Mouse (Mus musculus): ENCODE data around the gene Ccdc158. TPM values are rescaled to one million over a fixed set of nuclear protein-coding genes. Genes with fewer than 3 reads are reported as not detected.

Ccdc158 gene
- polyA plus RNA-seq, 2 experiments, result 0.09 to 0.21 TPM

DNA sequence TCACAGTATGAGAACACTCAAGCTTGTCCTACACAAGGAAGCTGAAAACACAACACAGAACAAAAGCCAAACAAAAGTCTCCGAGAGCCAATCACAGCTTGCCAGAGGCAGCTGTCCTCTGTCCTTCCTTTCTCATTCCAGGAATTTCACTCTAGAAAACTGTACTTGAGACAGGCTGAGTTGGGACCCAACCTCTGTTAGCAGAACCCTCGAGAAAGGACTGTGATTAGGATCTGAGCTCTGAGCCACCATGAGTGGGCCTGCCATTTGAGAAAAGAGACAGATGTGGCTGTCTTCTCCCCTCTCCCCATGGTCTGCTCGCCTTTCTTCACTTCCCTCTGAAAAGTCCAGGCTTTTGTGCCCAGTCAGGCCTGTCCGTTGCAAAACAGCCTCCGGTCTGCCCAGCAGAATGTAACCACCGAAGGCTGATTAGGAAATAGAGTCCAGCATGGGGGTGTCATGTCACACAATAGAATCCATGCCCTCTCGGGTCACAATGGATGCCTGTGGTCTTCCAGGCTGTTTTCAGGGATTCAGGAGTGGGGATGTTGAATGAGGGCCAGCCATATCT lies 32.9 kb upstream of the Ccdc158 start:
- no peak for ATAC-seq (ENCODE audit: insufficient read depth)
- no peaks in the 10 kb centered on the region for H3K4me1 ChIP-seq (replicated peaks; ENCODE audit: control insufficient read depth in 2 of 2, insufficient read depth in 2 of 2, low read length in 1 of 2)
- H3K36me3 ChIP-seq (replicated peaks; ENCODE audit: control insufficient read depth, insufficient read depth, low read depth), result no peaks in the 10 kb centered on the region
- no peak overlapping the region for H3K4me3 ChIP-seq (ENCODE audit: insufficient read depth in 1 of 2, low read depth in 2 of 2, low read length in 2 of 2)
- no peaks in the 10 kb centered on the region for H3K27me3 ChIP-seq (ENCODE audit: control insufficient read depth, insufficient read depth, low read length)
- no peak overlapping the region for H3K9ac ChIP-seq (replicated peaks)
- H3K9me3 ChIP-seq (ENCODE audit: control insufficient read depth, low read length), result no peaks in the 10 kb centered on the region
- 32% methylated on average over 7 of the region's 7 CpGs for WGBS (ENCODE audit: insufficient replicate concordance)
- TF ChIP-seq CTCF (IDR thresholded peaks at IDR 0.05; ENCODE audit: low read depth) (no peak), EP300 (IDR thresholded peaks at IDR 0.05; ENCODE audit: low read depth) (no peak)
- no peak for DNase-seq (ENCODE audit: low read depth in 3 of 3, low spot score in 3 of 3)
- no peak overlapping the region for H3K4me2 ChIP-seq (ENCODE audit: low read depth)
- H3K27ac ChIP-seq, result no peak overlapping the region

GRCm38 (mm10) chr5:92703671-92704070 lies 28.6 kb upstream of the Ccdc158 start:
- TF ChIP-seq CTCF (IDR thresholded peaks at IDR 0.05; ENCODE audit: low read depth) (no peak), EP300 (IDR thresholded peaks at IDR 0.05; ENCODE audit: low read depth) (no peak)
- WGBS (ENCODE audit: insufficient replicate concordance), result 74% methylated on average over 8 of the region's 8 CpGs
- no peaks in the 10 kb centered on the region; a peak in 1 of 4 replicates for H3K4me1 ChIP-seq (replicated peaks; ENCODE audit: control insufficient read depth in 2 of 2, insufficient read depth in 2 of 2, low read length in 1 of 2)
- H3K4me2 ChIP-seq (ENCODE audit: low read depth), result no peak overlapping the region
- DNase-seq (ENCODE audit: low read depth in 3 of 3, low spot score in 3 of 3) (no peak), ATAC-seq (ENCODE audit: insufficient read depth) (no peak)
- no peaks in the 10 kb centered on the region for H3K9me3 ChIP-seq (ENCODE audit: control insufficient read depth, low read length)
- H3K27me3 ChIP-seq (ENCODE audit: control insufficient read depth, insufficient read depth, low read length), result no peaks in the 10 kb centered on the region
- no peaks in the 10 kb centered on the region for H3K36me3 ChIP-seq (replicated peaks; ENCODE audit: control insufficient read depth, insufficient read depth, low read depth)
- no peak overlapping the region for H3K27ac ChIP-seq
- no peak overlapping the region for H3K4me3 ChIP-seq (ENCODE audit: insufficient read depth in 1 of 2, low read depth in 2 of 2, low read length in 2 of 2)
- H3K9ac ChIP-seq (replicated peaks), result no peak overlapping the region

DNA sequence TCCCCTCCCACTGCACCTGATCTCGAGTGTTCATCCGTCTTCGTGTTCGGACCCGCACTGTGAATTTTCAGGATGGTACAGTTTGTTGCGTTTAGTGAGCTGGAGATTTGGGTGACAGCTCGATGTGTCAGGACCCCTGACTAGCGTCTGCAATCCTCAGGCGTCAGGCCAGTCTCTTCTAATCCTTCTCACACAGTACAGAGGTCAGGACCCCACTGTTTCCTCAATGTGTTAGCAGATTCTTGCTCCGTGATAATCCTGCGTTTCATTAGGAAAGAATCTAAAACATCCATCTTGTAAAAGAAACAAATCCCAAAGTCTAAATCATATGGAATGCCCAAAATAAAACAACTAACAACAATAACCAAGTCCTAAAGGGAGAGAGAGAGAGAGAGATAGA lies 26.7 kb upstream of the Ccdc158 start:
- H3K36me3 ChIP-seq (replicated peaks; ENCODE audit: control insufficient read depth, insufficient read depth, low read depth), result no peaks in the 10 kb centered on the region
- TF ChIP-seq EP300 (IDR thresholded peaks at IDR 0.05; ENCODE audit: low read depth), result no peak
- TF ChIP-seq CTCF (IDR thresholded peaks at IDR 0.05; ENCODE audit: low read depth), result no peak
- no peak for DNase-seq (ENCODE audit: low read depth in 3 of 3, low spot score in 3 of 3)
- H3K27me3 ChIP-seq (ENCODE audit: control insufficient read depth, insufficient read depth, low read length), result no peaks in the 10 kb centered on the region
- no peaks in the 10 kb centered on the region for H3K9me3 ChIP-seq (ENCODE audit: control insufficient read depth, low read length)
- 58% methylated on average over 11 of the region's 11 CpGs for WGBS (ENCODE audit: insufficient replicate concordance)
- no peak overlapping the region for H3K4me2 ChIP-seq (ENCODE audit: low read depth)
- no peaks in the 10 kb centered on the region; a peak in 1 of 4 replicates for H3K4me1 ChIP-seq (replicated peaks; ENCODE audit: control insufficient read depth in 2 of 2, insufficient read depth in 2 of 2, low read length in 1 of 2)
- no peak for ATAC-seq (ENCODE audit: insufficient read depth)
- no peak overlapping the region for H3K27ac ChIP-seq
- no peak overlapping the region for H3K4me3 ChIP-seq (ENCODE audit: insufficient read depth in 1 of 2, low read depth in 2 of 2, low read length in 2 of 2)
- H3K9ac ChIP-seq (replicated peaks), result no peak overlapping the region

- Histone ChIP-seq H3K4me2 (ENCODE audit: low read depth) (no peak overlapping the region), H3K9me3 (ENCODE audit: control insufficient read depth, low read length) (no peaks in the 10 kb centered on the region), H3K4me1 (replicated peaks; ENCODE audit: control insufficient read depth in 2 of 2, insufficient read depth in 2 of 2, low read length in 1 of 2) (no peaks in the 10 kb centered on the region; a peak in 1 of 4 replicates), H3K27me3 (ENCODE audit: control insufficient read depth, insufficient read depth, low read length) (no peaks in the 10 kb centered on the region), H3K9ac (replicated peaks) (no peak overlapping the region), H3K27ac (no peak overlapping the region), H3K36me3 (replicated peaks; ENCODE audit: control insufficient read depth, insufficient read depth, low read depth) (no peaks in the 10 kb centered on the region), H3K4me3 (ENCODE audit: insufficient read depth in 1 of 2, low read depth in 2 of 2, low read length in 2 of 2) (no peak overlapping the region)
- WGBS (ENCODE audit: insufficient replicate concordance), result 31% methylated on average over 17 of the region's 17 CpGs
- DNase-seq (ENCODE audit: low read depth in 3 of 3, low spot score in 3 of 3), result no peak
- no peak for ATAC-seq (ENCODE audit: insufficient read depth)
- TF ChIP-seq CTCF (IDR thresholded peaks at IDR 0.05; ENCODE audit: low read depth) (no peak), EP300 (IDR thresholded peaks at IDR 0.05; ENCODE audit: low read depth) (no peak)
These were observed 23.9 kb upstream of the Ccdc158 start for GRCm38 (mm10) chr5:92698837-92699529.

- no peak for DNase-seq (ENCODE audit: low read depth in 3 of 3, low spot score in 3 of 3)
- no peak overlapping the region for H3K27ac ChIP-seq
- no peak overlapping the region for H3K4me2 ChIP-seq (ENCODE audit: low read depth)
- 14% methylated on average over 15 of the region's 15 CpGs for WGBS (ENCODE audit: insufficient replicate concordance)
- no peaks in the 10 kb centered on the region for H3K36me3 ChIP-seq (replicated peaks; ENCODE audit: control insufficient read depth, insufficient read depth, low read depth)
- TF ChIP-seq CTCF (IDR thresholded peaks at IDR 0.05; ENCODE audit: low read depth) (no peak), EP300 (IDR thresholded peaks at IDR 0.05; ENCODE audit: low read depth) (no peak)
- ATAC-seq (ENCODE audit: insufficient read depth), result no peak
- H3K4me3 ChIP-seq (ENCODE audit: insufficient read depth in 1 of 2, low read depth in 2 of 2, low read length in 2 of 2), result no peak overlapping the region
- no peak overlapping the region for H3K9ac ChIP-seq (replicated peaks)
- H3K27me3 ChIP-seq (ENCODE audit: control insufficient read depth, insufficient read depth, low read length), result no peaks in the 10 kb centered on the region
- no peaks in the 10 kb centered on the region; a peak in 1 of 4 replicates for H3K4me1 ChIP-seq (replicated peaks; ENCODE audit: control insufficient read depth in 2 of 2, insufficient read depth in 2 of 2, low read length in 1 of 2)
- no peaks in the 10 kb centered on the region for H3K9me3 ChIP-seq (ENCODE audit: control insufficient read depth, low read length)
These were observed 23.2 kb upstream of the Ccdc158 start for GRCm38 (mm10) chr5:92698131-92698836.
